Comparison of ENCODE assay signal across 8 mouse cellular contexts in the genomic region with DNA sequence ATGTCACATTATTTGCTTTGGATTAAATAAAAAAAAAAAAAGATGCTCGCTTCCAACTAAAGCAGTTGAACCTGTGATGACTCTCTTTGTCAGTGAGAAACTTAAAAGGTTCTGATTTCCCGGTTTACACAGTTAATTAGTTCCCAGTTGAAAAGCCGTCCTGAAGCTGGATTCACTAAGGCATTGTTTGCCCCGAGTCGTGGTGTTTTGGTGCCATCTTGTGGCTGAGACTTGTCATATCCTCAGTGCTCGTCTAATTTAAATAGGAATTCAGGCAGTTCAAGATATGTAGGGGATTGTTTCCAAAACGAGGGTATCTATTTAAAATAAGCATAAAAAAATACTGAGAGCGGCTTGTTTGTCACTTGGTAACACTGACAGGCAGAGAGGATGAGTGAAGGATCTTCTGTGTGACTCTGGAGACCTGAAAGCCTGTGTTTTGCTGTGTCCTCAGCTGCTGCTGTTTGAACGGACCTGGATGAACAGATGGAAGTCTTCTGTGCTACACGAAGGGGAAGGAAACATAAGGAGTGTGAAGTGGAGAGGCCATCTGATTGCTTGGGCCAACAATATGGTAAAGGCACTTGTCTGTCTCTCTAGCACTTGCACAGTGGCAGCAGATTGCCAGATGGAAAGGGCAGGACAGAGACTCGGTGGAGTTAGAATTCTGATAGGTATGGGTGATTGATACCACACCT.
A peak's percentile ranks its signal among the peaks of the same experiment; 100 is the strongest.
DNase-seq lines count a peak whose midpoint lies in the region; ATAC-seq and TF ChIP-seq lines count a peak whose summit lies in the region.

No protein-coding gene starts in this region.

- H3K9ac ChIP-seq in limb, embryonic 14.5 days (ENCODE audit: low read depth, low read length, severe bottlenecking): no peak overlapping the region
- no peak overlapping the region for H3K9ac ChIP-seq in neural tube, embryonic 11.5 days (ENCODE audit: low read length)

- 21% methylated on average over 11 of the region's 11 CpGs for WGBS in limb, embryonic 14.5 days
- WGBS in neural tube, embryonic 11.5 days: 19% methylated on average over 11 of the region's 11 CpGs

- peaks cover 2% of the 10 kb centered on the region for H3K36me3 ChIP-seq in C2C12 (ENCODE audit: control insufficient read depth, insufficient read depth)
- peaks cover 23% of the 10 kb centered on the region for H3K36me3 ChIP-seq in limb, embryonic 14.5 days (ENCODE audit: control insufficient read depth, insufficient read depth, low read length)
- no peaks in the 10 kb centered on the region for H3K36me3 ChIP-seq in neural tube, embryonic 11.5 days (ENCODE audit: control insufficient read depth, insufficient read depth, low read length)

- no peaks in the 10 kb centered on the region for H3K9me3 ChIP-seq in limb, embryonic 14.5 days (ENCODE audit: control insufficient read depth, low read length)
- H3K9me3 ChIP-seq in neural tube, embryonic 11.5 days (ENCODE audit: control insufficient read depth, low read length): no peaks in the 10 kb centered on the region

- DNase-seq in ZHBTc4 (ENCODE audit: low read depth, low spot score): peak; percentile 82
- DNase-seq in cerebellum, postnatal 36 days: peak; percentile 73 to 82
- DNase-seq in gastrocnemius, postnatal 10 days: peak; percentile 67
- peak; percentile 63 for DNase-seq in kidney, adult 9 months
- peak; percentile 79 for DNase-seq in limb, embryonic 14.5 days (ENCODE audit: low spot score)
- peak; percentile 79 for DNase-seq in neural tube, embryonic 11.5 days (ENCODE audit: low spot score)
- peak; percentile 12 for DNase-seq in testis, postnatal 14 days (ENCODE audit: low spot score)

- TF ChIP-seq CTCF in C2C12 (IDR thresholded peaks at IDR 0.05; ENCODE audit: control insufficient read depth, insufficient read depth, insufficient read length): peak; percentile 24

- H3K79me2 ChIP-seq in C2C12 (ENCODE audit: control insufficient read depth, insufficient read depth): no peaks in the 10 kb centered on the region

- H3K79me3 ChIP-seq in C2C12 (ENCODE audit: low read depth): no peaks in the 10 kb centered on the region

- no peak overlapping the region for H3K4me2 ChIP-seq in limb, embryonic 14.5 days (replicated peaks; ENCODE audit: low read depth, low read length, severe bottlenecking)
- no peak overlapping the region for H3K4me2 ChIP-seq in neural tube, embryonic 11.5 days (ENCODE audit: low read depth)

- TF ChIP-seq POLR2A in limb, embryonic 14.5 days (IDR thresholded peaks at IDR 0.05; ENCODE audit: borderline replicate concordance, extremely low read depth, insufficient read depth, insufficient read length): no peak

- H3K27me3 ChIP-seq in C2C12 (ENCODE audit: control insufficient read depth, insufficient read depth, insufficient read length): no peaks in the 10 kb centered on the region
- no peaks in the 10 kb centered on the region for H3K27me3 ChIP-seq in limb, embryonic 14.5 days (ENCODE audit: control insufficient read depth, insufficient read depth, low read length)
- H3K27me3 ChIP-seq in neural tube, embryonic 11.5 days (ENCODE audit: control insufficient read depth, insufficient read depth, low read length): no peaks in the 10 kb centered on the region

- H3K27ac ChIP-seq in limb, embryonic 14.5 days (replicated peaks; ENCODE audit: low read depth, low read length): no peak overlapping the region
- H3K27ac ChIP-seq in neural tube, embryonic 11.5 days (ENCODE audit: low read depth, low read length): no peak overlapping the region

- no peaks in the 10 kb centered on the region for H3K4me1 ChIP-seq in limb, embryonic 14.5 days (ENCODE audit: control insufficient read depth, insufficient read depth, low read length)
- no peaks in the 10 kb centered on the region for H3K4me1 ChIP-seq in neural tube, embryonic 11.5 days (ENCODE audit: control insufficient read depth, insufficient read depth, low read length)

- H3K4me3 ChIP-seq in C2C12 (ENCODE audit: insufficient read depth, poor library complexity, severe bottlenecking): no peak overlapping the region
- no peak overlapping the region for H3K4me3 ChIP-seq in limb, embryonic 14.5 days (replicated peaks; ENCODE audit: low read length)
- no peak overlapping the region for H3K4me3 ChIP-seq in neural tube, embryonic 11.5 days (ENCODE audit: low read depth, low read length)

- ATAC-seq in limb, embryonic 14.5 days (ENCODE audit: low FRiP score, low read depth): peak; percentile 81
- ATAC-seq in neural tube, embryonic 11.5 days (ENCODE audit: insufficient read depth, low FRiP score, low TSS enrichment): peak; percentile 80; the same call in 1 of the 2 replicates

- H3ac ChIP-seq in C2C12 (ENCODE audit: control insufficient read depth, insufficient read length, low read depth): no peak overlapping the region

TF ChIP-seq in C2C12, 6 proteins besides CTCF, POLR2A, EP300 and RAD21:
- TF ChIP-seq MYOD1 (IDR thresholded peaks at IDR 0.05; ENCODE audit: control insufficient read depth, insufficient read length, low read depth) (no peak), MAX (IDR thresholded peaks at IDR 0.05) (no peak), FOSL1 (IDR thresholded peaks at IDR 0.05; ENCODE audit: insufficient read depth, low read length, poor library complexity, severe bottlenecking) (no peak), MYOG (IDR thresholded peaks at IDR 0.05; ENCODE audit: control insufficient read depth, extremely low read depth, insufficient read length) (no peak), USF1 (IDR thresholded peaks at IDR 0.05; ENCODE audit: low read depth) (no peak), CEBPB (IDR thresholded peaks at IDR 0.05; ENCODE audit: low read depth) (no peak)

Comparison
In these comparisons a context has a peak if more than half of its experiments do, and no peak if none do; other contexts are left out.
1. DNase-seq: peak in every context shown above with its lines; median percentile 82 in ZHBTc4; 79 in limb, embryonic 14.5 days; 79 in neural tube, embryonic 11.5 days; 78 in cerebellum, postnatal 36 days; 67 in gastrocnemius, postnatal 10 days; 63 in kidney, adult 9 months; 12 in testis, postnatal 14 days.